Mouse (Mus musculus): ENCODE data around the gene Slc9a9.

DNA sequence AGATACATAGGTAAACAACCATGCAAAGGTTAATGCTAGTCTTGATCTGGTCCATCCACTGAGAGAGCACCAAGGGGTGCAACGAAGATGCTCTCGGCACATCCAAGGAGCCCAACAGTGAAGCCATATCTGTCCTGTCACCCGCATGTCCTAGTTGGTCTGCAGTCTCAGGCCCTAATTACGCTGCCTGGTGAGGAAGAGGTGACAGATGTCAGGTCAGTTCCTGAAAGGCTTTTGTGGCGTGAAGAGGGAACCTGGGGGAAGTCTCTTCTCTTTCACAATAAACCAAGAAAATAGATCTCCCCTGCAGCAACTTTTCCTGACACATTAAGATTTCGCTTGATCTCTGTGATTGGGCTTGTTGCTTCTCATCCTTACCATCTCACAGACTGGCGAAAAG, 277.5 kb downstream of the Slc9a9 start:
- TF ChIP-seq CTCF (IDR thresholded peaks at IDR 0.05; ENCODE audit: control insufficient read depth, insufficient read depth, low read length), result no peak
- no peak for TF ChIP-seq POLR2A (IDR thresholded peaks at IDR 0.05; ENCODE audit: borderline replicate concordance, control insufficient read depth, low read depth, low read length)

Data from bone marrow, adult 2 months (tissue).